Mouse (Mus musculus) lung, postnatal 36 days (tissue): ENCODE data around the gene Cfl1.

Source experiments
- DNase-seq: peaks from one replicate; pipeline ENCODE4 v3.0.0; 2022; ENCODE audit warnings: mixed read lengths

Cfl1 gene

GRCm38 (mm10) chr19:5490313-5490897, at the start of gene Cfl1:
TSS of gene Cfl1 (plus strand) at chr19:5490455.
- DNase-seq = peak; percentile 97

- DNase-seq = peak; percentile 39
These were observed 45.8 kb upstream of the Cfl1 start for GRCm38 (mm10) chr19:5444371-5444908.

- no peak for DNase-seq
These were observed 45.3 kb upstream of the Cfl1 start for GRCm38 (mm10) chr19:5444954-5445353.

GRCm38 (mm10) chr19:5445747-5446146, 44.5 kb upstream of the Cfl1 start:
- DNase-seq = no peak

GRCm38 (mm10) chr19:5447515-5448353, 42.5 kb upstream of the Cfl1 start, which contains the start of gene Fosl1:
TSS of gene Fosl1 (plus strand) at chr19:5447547.
- peak; percentile 82 for DNase-seq

GRCm38 (mm10) chr19:5448354-5449150, 41.7 kb upstream of the Cfl1 start:
- no peak for DNase-seq

- no peak for DNase-seq
These were observed 40.6 kb upstream of the Cfl1 start for GRCm38 (mm10) chr19:5449673-5450072.

GRCm38 (mm10) chr19:5451766-5452165, 38.5 kb upstream of the Cfl1 start:
- DNase-seq = no peak

- no peak for DNase-seq
These were observed 35.2 kb upstream of the Cfl1 start for GRCm38 (mm10) chr19:5455037-5455436.

- no peak for DNase-seq
These were observed 34.7 kb upstream of the Cfl1 start for GRCm38 (mm10) chr19:5455568-5455967.

GRCm38 (mm10) chr19:5456241-5456921, 33.9 kb upstream of the Cfl1 start:
- DNase-seq = peak; percentile 65

- peak; percentile 98 for DNase-seq
These were observed 33.1 kb upstream of the Cfl1 start for GRCm38 (mm10) chr19:5456922-5457745.

- no peak for DNase-seq
These were observed 32.4 kb upstream of the Cfl1 start, which contains the start of gene Ccdc85b for GRCm38 (mm10) chr19:5457746-5458442. TSS of gene Ccdc85b (minus strand) at chr19:5457894.

- DNase-seq = no peak
These were observed 31.2 kb upstream of the Cfl1 start for GRCm38 (mm10) chr19:5459019-5459418.

- DNase-seq = no peak
These were observed 30.4 kb upstream of the Cfl1 start for GRCm38 (mm10) chr19:5459896-5460295.

- DNase-seq = peak; percentile 92
These were observed 29.8 kb upstream of the Cfl1 start, which contains the start of gene Fibp for GRCm38 (mm10) chr19:5460465-5460911. TSS of gene Fibp (plus strand) at chr19:5460615.

GRCm38 (mm10) chr19:5461411-5461810, 28.8 kb upstream of the Cfl1 start:
- DNase-seq = no peak

GRCm38 (mm10) chr19:5463212-5463611, 27.0 kb upstream of the Cfl1 start:
- DNase-seq = no peak

- DNase-seq = peak; percentile 74
These were observed 26.3 kb upstream of the Cfl1 start for GRCm38 (mm10) chr19:5463791-5464562.

GRCm38 (mm10) chr19:5465037-5465436, 25.2 kb upstream of the Cfl1 start:
- no peak for DNase-seq
